ENCODE assay signal across 15 mouse cellular contexts in the genomic region with DNA sequence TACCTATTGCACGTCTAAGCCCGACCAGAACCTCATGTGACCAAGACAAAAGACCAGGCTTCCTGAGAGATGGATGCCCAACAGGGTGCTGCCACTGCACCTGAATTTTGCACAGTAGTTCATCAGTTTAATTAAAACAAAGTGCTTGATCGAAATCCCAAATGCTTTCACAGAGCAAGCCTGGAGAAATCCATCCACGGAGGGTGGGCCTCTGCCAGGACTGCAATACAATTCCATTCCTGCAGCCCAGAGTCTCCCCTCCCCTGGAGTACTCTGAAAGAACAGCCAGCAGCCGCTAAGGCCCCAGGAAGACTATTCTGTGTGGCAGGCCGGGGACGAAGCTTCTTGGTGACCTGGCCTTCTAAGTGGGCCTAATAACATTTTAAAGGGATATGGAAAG. TPM values are rescaled to one million over a fixed set of nuclear protein-coding genes. Genes with fewer than 3 reads are reported as not detected.
DNase-seq lines count a peak whose midpoint lies in the region; ATAC-seq and TF ChIP-seq lines count a peak whose summit lies in the region.
"Had no signal": no experiment of that assay in that cellular context is flagged by ENCODE, and none has a peak within 500 bp of the region (broad histone marks: within the 10 kb centered on the region; RNA-seq: fewer than 3 reads in every experiment).

No protein-coding gene starts in this region.

- H3K27ac ChIP-seq in neural tube, embryonic 13.5 days (replicated peaks) = 0 out of 2 replicates have a peak overlapping the region, but pooled peaks have one; percentile 42
- H3K27ac ChIP-seq in hindbrain, embryonic 14.5 days = peak overlapping the region; percentile 52
- peak overlapping the region; percentile 44 for H3K27ac ChIP-seq in stomach, embryonic 15.5 days
- no peak overlapping the region for H3K27ac ChIP-seq in thymus, adult 2 months (ENCODE audit: control insufficient read depth, insufficient read depth, low read length)
- H3K27ac ChIP-seq: embryonic facial prominence, embryonic 13.5 days; liver, embryonic 13.5 days had no signal

- H3K9me3 ChIP-seq in neural tube, embryonic 13.5 days = no peaks in the 10 kb centered on the region
- no peaks in the 10 kb centered on the region for H3K9me3 ChIP-seq in hindbrain, embryonic 14.5 days (ENCODE audit: control insufficient read depth, low read length)
- H3K9me3 ChIP-seq in stomach, embryonic 15.5 days = no peaks in the 10 kb centered on the region
- H3K9me3 ChIP-seq: embryonic facial prominence, embryonic 13.5 days; liver, embryonic 13.5 days had no signal

- peak; percentile 20 for DNase-seq in gastrocnemius, postnatal 14 days
- no peak for DNase-seq in gastrocnemius, postnatal 36 days
- no peak for DNase-seq in neural tube, embryonic 10.5 days (ENCODE audit: extremely low spot score, low spot score)
- no peak for DNase-seq in hindbrain, embryonic 14.5 days (ENCODE audit: low spot score)
- DNase-seq in frontal cortex, postnatal 36 days (ENCODE audit: low spot score in 2 of 2) = no peak
- no peak for DNase-seq in thymus, adult 2 months
- DNase-seq: adrenal gland, postnatal 10 days; B cell, adult 2 months; kidney, adult 2 months; liver, embryonic 13.5 days; spleen, adult 18-20 months; thymus, adult 18-20 months had no signal

- H3K4me1 ChIP-seq in neural tube, embryonic 13.5 days (replicated peaks) = peaks cover 38% of the 10 kb centered on the region
- H3K4me1 ChIP-seq in hindbrain, embryonic 14.5 days (replicated peaks; ENCODE audit: control insufficient read depth, insufficient read depth, low read length) = peaks cover 17% of the 10 kb centered on the region
- H3K4me1 ChIP-seq in stomach, embryonic 15.5 days = peaks cover 13% of the 10 kb centered on the region
- H3K4me1 ChIP-seq in thymus, adult 2 months (replicated peaks; ENCODE audit: control insufficient read depth, insufficient read depth, low read length) = peaks cover 32% of the 10 kb centered on the region

- TF ChIP-seq CTCF in thymus, adult 2 months (IDR thresholded peaks at IDR 0.05; ENCODE audit: borderline replicate concordance, control insufficient read depth, extremely low read depth, insufficient read depth, low read length, poor library complexity) = no peak

- H3K4me2 ChIP-seq in neural tube, embryonic 13.5 days = no peak overlapping the region
- no peak overlapping the region for H3K4me2 ChIP-seq in hindbrain, embryonic 14.5 days (replicated peaks)
- no peak overlapping the region for H3K4me2 ChIP-seq in stomach, embryonic 15.5 days
- H3K4me2 ChIP-seq: embryonic facial prominence, embryonic 13.5 days; liver, embryonic 13.5 days had no signal

- no peaks in the 10 kb centered on the region for H3K27me3 ChIP-seq in neural tube, embryonic 13.5 days
- no peaks in the 10 kb centered on the region for H3K27me3 ChIP-seq in hindbrain, embryonic 14.5 days (ENCODE audit: control insufficient read depth, insufficient read depth, low read length)
- no peaks in the 10 kb centered on the region for H3K27me3 ChIP-seq in stomach, embryonic 15.5 days (replicated peaks)
- H3K27me3 ChIP-seq in thymus, adult 2 months (ENCODE audit: control insufficient read depth, insufficient read depth, low read length) = no peaks in the 10 kb centered on the region
- H3K27me3 ChIP-seq: embryonic facial prominence, embryonic 13.5 days; liver, embryonic 13.5 days had no signal

- no peak for TF ChIP-seq POLR2A in thymus, adult 2 months (IDR thresholded peaks at IDR 0.05; ENCODE audit: control insufficient read depth, extremely low read depth, insufficient read depth, low read length, poor library complexity)

- no peak overlapping the region for H3K9ac ChIP-seq in neural tube, embryonic 13.5 days
- 0 out of 2 replicates have a peak overlapping the region, but pooled peaks have one; percentile 3 for H3K9ac ChIP-seq in hindbrain, embryonic 14.5 days
- no peak overlapping the region for H3K9ac ChIP-seq in stomach, embryonic 15.5 days
- H3K9ac ChIP-seq: embryonic facial prominence, embryonic 13.5 days; liver, embryonic 13.5 days had no signal

- 40% methylated on average over 7 of the region's 7 CpGs for WGBS in neural tube, embryonic 13.5 days
- 30% methylated on average over 7 of the region's 7 CpGs for WGBS in hindbrain, embryonic 14.5 days
- WGBS in stomach, embryonic 15.5 days = 46% methylated on average over 7 of the region's 7 CpGs
- WGBS in thymus, adult 2 months = 82% methylated on average over 7 of the region's 7 CpGs

- H3K36me3 ChIP-seq in neural tube, embryonic 13.5 days = no peaks in the 10 kb centered on the region
- no peaks in the 10 kb centered on the region for H3K36me3 ChIP-seq in hindbrain, embryonic 14.5 days (replicated peaks; ENCODE audit: control insufficient read depth, insufficient read depth)
- H3K36me3 ChIP-seq in stomach, embryonic 15.5 days = no peaks in the 10 kb centered on the region
- H3K36me3 ChIP-seq in thymus, adult 2 months (ENCODE audit: control insufficient read depth, insufficient read depth, low read length) = no peaks in the 10 kb centered on the region
- H3K36me3 ChIP-seq: embryonic facial prominence, embryonic 13.5 days had no signal

- no peak for ATAC-seq in neural tube, embryonic 13.5 days (ENCODE audit: low read depth)
- peak; percentile 61; the same call in 1 of the 2 replicates for ATAC-seq in hindbrain, embryonic 14.5 days (ENCODE audit: low FRiP score)
- ATAC-seq in stomach, embryonic 15.5 days (ENCODE audit: insufficient read depth, low FRiP score, low read depth) = no peak

- no peak overlapping the region for H3K4me3 ChIP-seq in neural tube, embryonic 13.5 days
- no peak overlapping the region for H3K4me3 ChIP-seq in hindbrain, embryonic 14.5 days (replicated peaks; ENCODE audit: low read length)
- H3K4me3 ChIP-seq in stomach, embryonic 15.5 days (replicated peaks) = no peak overlapping the region
- no peak overlapping the region for H3K4me3 ChIP-seq in thymus, adult 2 months (ENCODE audit: control insufficient read depth, insufficient read depth, low read length)
- H3K4me3 ChIP-seq: embryonic facial prominence, embryonic 13.5 days; liver, embryonic 13.5 days had no signal

- intact Hi-C loops in gastrocnemius, postnatal 14 days (cut with DNase I; ENCODE audit: low total_unique reads) = no loop called here
- intact Hi-C loops in gastrocnemius, postnatal 36 days (cut with DNase I) = no loop called here

RNA-seq across cellular contexts. Expression of a gene that starts 50.6 kb away (rescaled TPM):
- total RNA-seq in gastrocnemius, postnatal 14 days (2021) = 10 to 100 TPM; 57.4 to 66.8 TPM
- total RNA-seq in gastrocnemius, postnatal 36 days (2021) = 10 to 100 TPM; 60.0 to 78.1 TPM
- polyA plus RNA-seq in neural tube, embryonic 13.5 days (2015; fragmentation: Nextera tagmentation; extraction: Ambion mirVana) = 39.2 and 40.3 TPM in 2 replicates
- polyA plus RNA-seq in hindbrain, embryonic 14.5 days (2014; fragmentation: Nextera tagmentation; extraction: Ambion mirVana) = 43.3 and 45.7 TPM in 2 replicates
- polyA plus RNA-seq in stomach, embryonic 15.5 days (2015; fragmentation: Nextera tagmentation; extraction: Ambion mirVana) = 14.0 and 15.2 TPM in 2 replicates
- 11.3 and 12.2 TPM in 2 replicates for polyA plus RNA-seq in thymus, adult 2 months (2012; rRNA removed)

RNA-seq across cellular contexts. Expression of a gene that starts 59.4 kb away (rescaled TPM):
- total RNA-seq in gastrocnemius, postnatal 14 days (2021) = 100 to 1,000 TPM; 105 to 106 TPM
- 100 to 1,000 TPM in 1 of 2 experiments, 10 to 100 TPM in 1; 97.9 to 101 TPM for total RNA-seq in gastrocnemius, postnatal 36 days (2021)
- 173 and 181 TPM in 2 replicates for polyA plus RNA-seq in neural tube, embryonic 13.5 days (2015; fragmentation: Nextera tagmentation; extraction: Ambion mirVana)
- 159 and 165 TPM in 2 replicates for polyA plus RNA-seq in hindbrain, embryonic 14.5 days (2014; fragmentation: Nextera tagmentation; extraction: Ambion mirVana)
- polyA plus RNA-seq in stomach, embryonic 15.5 days (2015; fragmentation: Nextera tagmentation; extraction: Ambion mirVana) = 160 and 174 TPM in 2 replicates
- 15.8 and 17.0 TPM in 2 replicates for polyA plus RNA-seq in thymus, adult 2 months (2012; rRNA removed)
